Comparison of ENCODE assay signal across 16 mouse cellular contexts in genomic region chr9:63785492-63785891, GRCm38 (mm10). TPM values are rescaled to one million over a fixed set of nuclear protein-coding genes. Genes with fewer than 3 reads are reported as not detected.
DNase-seq lines count a peak whose midpoint lies in the region; ATAC-seq lines count a peak whose summit lies in the region.
"Had no signal": no experiment of that assay in that cellular context is flagged by ENCODE, and none has a peak within 500 bp of the region (broad histone marks: within the 10 kb centered on the region; RNA-seq: fewer than 3 reads in every experiment).

No protein-coding gene starts in this region.

- peak; percentile 52 for ATAC-seq in heart, embryonic 12.5 days (ENCODE audit: insufficient number of reproducible peaks, low FRiP score)
- peak; percentile 88 for ATAC-seq in activated CD4-positive, CD25-positive, alpha-beta regulatory T cell, adult 4 months
- ATAC-seq in liver, embryonic 13.5 days (ENCODE audit: low read depth), result peak; percentile 73
- ATAC-seq: forebrain, embryonic 16.5 days had no signal

- DNase-seq in heart, postnatal 25 days (ENCODE audit: low spot score), result no peak
- DNase-seq in 416B (ENCODE audit: low read depth), result peak; percentile 64
- DNase-seq in liver, embryonic 13.5 days, result peak; percentile 45
- DNase-seq in right cerebral cortex, postnatal 4 days, result no peak
- DNase-seq in cerebellum, postnatal 4 days (ENCODE audit: low spot score in 2 of 2), result no peak
- DNase-seq in cerebellum, adult 8-10 months, result no peak
- DNase-seq: adrenal gland, postnatal 36 days; cerebellum, adult 18-20 months; gastrocnemius, postnatal 36 days; thymus, adult 18-20 months had no signal

- WGBS in heart, embryonic 12.5 days, result 17% methylated on average over 5 of the region's 5 CpGs
- 8% methylated on average over 5 of the region's 5 CpGs for WGBS in liver, embryonic 13.5 days (ENCODE audit: insufficient replicate concordance)

- no peak overlapping the region for H3K4me2 ChIP-seq in heart, embryonic 12.5 days
- peak overlapping the region; percentile 35 for H3K4me2 ChIP-seq in liver, embryonic 13.5 days
- H3K4me2 ChIP-seq: embryonic facial prominence, embryonic 12.5 days; hindbrain, embryonic 13.5 days had no signal

- H3K27ac ChIP-seq in heart, embryonic 12.5 days (ENCODE audit: poor library complexity, severe bottlenecking), result no peak overlapping the region
- H3K27ac ChIP-seq in liver, embryonic 13.5 days, result peak overlapping the region; percentile 37
- H3K27ac ChIP-seq: embryonic facial prominence, embryonic 12.5 days; kidney, postnatal 0 days had no signal

- H3K9ac ChIP-seq in heart, embryonic 12.5 days, result no peak overlapping the region
- peak overlapping the region; percentile 34; the same call in 1 of the 2 replicates for H3K9ac ChIP-seq in liver, embryonic 13.5 days
- H3K9ac ChIP-seq: embryonic facial prominence, embryonic 12.5 days; hindbrain, embryonic 13.5 days had no signal

- no peaks in the 10 kb centered on the region for H3K27me3 ChIP-seq in heart, embryonic 12.5 days (replicated peaks)
- peaks cover 4% of the 10 kb centered on the region; the same call in 1 of the 2 replicates for H3K27me3 ChIP-seq in liver, embryonic 13.5 days
- H3K27me3 ChIP-seq: embryonic facial prominence, embryonic 12.5 days had no signal

- H3K4me1 ChIP-seq in heart, embryonic 12.5 days (replicated peaks), result peaks cover 67% of the 10 kb centered on the region
- H3K4me1 ChIP-seq in liver, embryonic 13.5 days (replicated peaks), result peaks cover 72% of the 10 kb centered on the region

- H3K4me3 ChIP-seq in heart, embryonic 12.5 days, result no peak overlapping the region
- H3K4me3 ChIP-seq in liver, embryonic 13.5 days (replicated peaks), result no peak overlapping the region
- H3K4me3 ChIP-seq: embryonic facial prominence, embryonic 12.5 days; hindbrain, embryonic 13.5 days had no signal

- intact Hi-C loops in heart, postnatal 25 days (cut with DNase I), result no loop called here

- no peaks in the 10 kb centered on the region for H3K9me3 ChIP-seq in heart, embryonic 12.5 days (replicated peaks)
- H3K9me3 ChIP-seq in liver, embryonic 13.5 days (replicated peaks), result no peaks in the 10 kb centered on the region
- H3K9me3 ChIP-seq: embryonic facial prominence, embryonic 12.5 days; hindbrain, embryonic 13.5 days had no signal

- H3K36me3 ChIP-seq in heart, embryonic 12.5 days, result no peaks in the 10 kb centered on the region
- H3K36me3 ChIP-seq in liver, embryonic 13.5 days, result no peaks in the 10 kb centered on the region
- H3K36me3 ChIP-seq: embryonic facial prominence, embryonic 12.5 days; hindbrain, embryonic 13.5 days had no signal

RNA-seq across cellular contexts. Expression of gene Smad3, which starts 27.7 kb away (rescaled TPM):
- 17.0 and 18.9 TPM in 2 replicates for polyA plus RNA-seq in heart, embryonic 12.5 days (2016; fragmentation: Nextera tagmentation; extraction: Ambion mirVana)
- total RNA-seq in heart, postnatal 25 days (2021), result 10 to 100 TPM; 14.0 to 14.5 TPM
- polyA plus RNA-seq in activated CD4-positive, CD25-positive, alpha-beta regulatory T cell, adult 4 months (2017; shearing (Covaris generic)), result 10 to 100 TPM; 15.0 to 16.8 TPM
- polyA plus RNA-seq in liver, embryonic 13.5 days (2015; fragmentation: Nextera tagmentation; extraction: Ambion mirVana), result 2.7 and 3.0 TPM in 2 replicates

Comparison
In these comparisons a context has a peak if more than half of its experiments do, and no peak if none do; other contexts are left out.
1. DNase-seq: peak in 416B (single experiment) and liver, embryonic 13.5 days (single experiment); none in heart, postnatal 25 days (single experiment), right cerebral cortex, postnatal 4 days (single experiment), cerebellum, postnatal 4 days (0 of 2) and cerebellum, adult 8-10 months (single experiment).
2. Peak in every context shown above with its lines, with median percentiles within 50 percentile points of each other: ATAC-seq.